36 mouse cellular contexts compared by ENCODE assay signal in the genomic region with DNA sequence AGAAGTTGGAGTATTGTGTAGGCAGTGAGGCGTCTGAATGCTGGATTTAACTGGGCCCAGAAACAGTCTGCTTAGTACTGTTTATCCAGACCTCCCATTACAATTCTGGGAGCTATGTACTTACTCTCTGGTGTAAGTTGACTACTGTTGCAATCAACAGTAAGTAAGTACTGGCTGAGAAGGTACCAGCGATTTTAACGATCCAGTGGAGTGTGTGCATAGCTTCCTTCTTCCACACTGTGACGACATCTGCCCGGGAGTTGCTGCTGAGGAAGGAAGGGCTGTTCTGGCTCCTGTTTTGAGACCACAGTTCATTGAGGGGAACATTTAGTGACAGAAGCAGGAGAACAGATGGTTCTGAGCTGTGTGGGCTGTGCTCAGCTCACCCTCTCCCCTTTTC. TPM values are rescaled to one million over a fixed set of nuclear protein-coding genes. Genes with fewer than 3 reads are reported as not detected.
"Had no signal": no experiment of that assay in that cellular context is flagged by ENCODE, and none has a peak within 500 bp of the region (broad histone marks: within the 10 kb centered on the region; RNA-seq: fewer than 3 reads in every experiment).

No protein-coding gene starts in this region.

- H3K27ac ChIP-seq: heart, adult 2 months; heart, embryonic 13.5 days; heart, embryonic 15.5 days; hindbrain, embryonic 10.5 days; hindbrain, embryonic 12.5 days; hindbrain, embryonic 14.5 days; intestine, embryonic 15.5 days; left cerebral cortex, adult 2 months; limb, embryonic 10.5 days; limb, embryonic 12.5 days; liver, embryonic 13.5 days; liver, embryonic 15.5 days had no signal

- ATAC-seq: hindbrain, embryonic 16.5 days; inflammation-experienced regulatory T-cells, adult 6 months; intestine, embryonic 15.5 days; intestine, postnatal 0 days had no signal

- H3K9ac ChIP-seq: heart, embryonic 13.5 days; heart, embryonic 15.5 days; hindbrain, embryonic 12.5 days; hindbrain, embryonic 14.5 days; intestine, embryonic 15.5 days; limb, embryonic 12.5 days; liver, embryonic 13.5 days; liver, embryonic 15.5 days had no signal

- DNase-seq: gastrocnemius, postnatal 14 days; gastrocnemius, postnatal 36 days; heart, adult 2 months; heart, postnatal 4 days; kidney, adult 18-20 months; kidney, adult 8-10 months; kidney, postnatal 10 days; kidney, postnatal 25 days; kidney, postnatal 4 days; liver; liver, embryonic 13.5 days had no signal

- H3K4me2 ChIP-seq: heart, embryonic 11.5 days; heart, embryonic 13.5 days; heart, embryonic 15.5 days; hindbrain, embryonic 12.5 days; hindbrain, embryonic 14.5 days; intestine, embryonic 15.5 days; limb, embryonic 12.5 days; liver, embryonic 11.5 days; liver, embryonic 13.5 days; liver, embryonic 15.5 days had no signal

- H3K27me3 ChIP-seq: heart, embryonic 13.5 days; heart, embryonic 15.5 days; hindbrain, embryonic 12.5 days; intestine, embryonic 15.5 days; limb, embryonic 12.5 days; liver, embryonic 13.5 days; liver, embryonic 15.5 days had no signal

- H3K9me3 ChIP-seq: heart, embryonic 13.5 days; heart, embryonic 15.5 days; hindbrain, embryonic 10.5 days; hindbrain, embryonic 12.5 days; intestine, embryonic 15.5 days; limb, embryonic 10.5 days; limb, embryonic 12.5 days; liver, embryonic 13.5 days; liver, embryonic 15.5 days had no signal

- H3K4me3 ChIP-seq: heart, adult 2 months; heart, embryonic 13.5 days; heart, embryonic 15.5 days; hindbrain, embryonic 10.5 days; hindbrain, embryonic 12.5 days; intestine, embryonic 15.5 days; left cerebral cortex, adult 2 months; limb, embryonic 10.5 days; limb, embryonic 12.5 days; liver, embryonic 13.5 days; liver, embryonic 15.5 days had no signal

RNA-seq across cellular contexts. Expression of gene Ccdc144b, which starts 17.7 kb away (rescaled TPM):
- total RNA-seq: gastrocnemius, adult 18-20 months; gastrocnemius, adult 8-10 months; gastrocnemius, postnatal 14 days; gastrocnemius, postnatal 36 days; heart, adult 2 months; heart, postnatal 25 days; heart, postnatal 4 days; layer of hippocampus, adult 8-10 months; layer of hippocampus, postnatal 25 days; left cerebral cortex, adult 2 months; left cerebral cortex, postnatal 14 days; left cerebral cortex, postnatal 36 days had no signal
- polyA plus RNA-seq: hindbrain, embryonic 10.5 days; hindbrain, embryonic 12.5 days; hindbrain, embryonic 14.5 days; hindbrain, embryonic 16.5 days; inflammation-experienced regulatory T-cells, adult 6 months; intestine, embryonic 15.5 days; intestine, postnatal 0 days; kidney, embryonic 14.5 days; kidney, embryonic 16.5 days; limb, embryonic 10.5 days; limb, embryonic 12.5 days; limb, embryonic 14.5 days; liver, embryonic 11.5 days; liver, embryonic 13.5 days; liver, embryonic 15.5 days had no signal
